Mouse (Mus musculus) MEL (cell line): ENCODE measurements around the gene Fam228b. TPM values are rescaled to one million over a fixed set of nuclear protein-coding genes. Genes with fewer than 3 reads are reported as not detected.
A peak's percentile ranks its signal among the peaks of the same experiment; 100 is the strongest.

Source experiments
- DNase-seq: peaks from one replicate; pipeline ENCODE4 v3.0.0; 2011; ENCODE audit warnings: low read depth, low spot score
- H3K27ac ChIP-seq: 2 replicates; pipeline ENCODE4 v1.5.1; 2012; ENCODE audit warnings: low read depth, mild to moderate bottlenecking, control low read depth, low read length, moderate library complexity; ENCODE audit not compliant: control insufficient read depth
- H3K27me3 ChIP-seq, 2 experiments: fragments of 150-350 bp in 1 of 2; sonication (generic) in 1 of 2; 2 replicates each; pipeline ENCODE4 v1.6.1; 2012; ENCODE audit warnings: low read length in 2 of 2, mild to moderate bottlenecking in 2 of 2, improper control_type of control experiment in 1 of 2, moderate library complexity in 1 of 2; ENCODE audit not compliant: insufficient read depth in 2 of 2, control insufficient read depth in 1 of 2
- H3K36me3 ChIP-seq, 2 experiments: 2 replicates each; pipeline ENCODE4 v1.6.1; 2012 to 2014; ENCODE audit warnings: low read length in 2 of 2, improper control_type of control experiment in 1 of 2, inconsistent platforms in 1 of 2, mild to moderate bottlenecking in 1 of 2; ENCODE audit not compliant: insufficient read depth in 2 of 2, control insufficient read depth in 1 of 2
- H3K4me1 ChIP-seq, 2 experiments: fragments of 150-350 bp in 1 of 2; sonication (generic) in 1 of 2; 2 replicates each; pipeline ENCODE4 v1.6.1; 2012; ENCODE audit warnings: low read length in 2 of 2, improper control_type of control experiment in 1 of 2, mild to moderate bottlenecking in 1 of 2; ENCODE audit not compliant: insufficient read depth in 2 of 2, control insufficient read depth in 1 of 2
- H3K4me3 ChIP-seq, 2 experiments: fragments of 150-350 bp in 1 of 2; sonication (generic) in 1 of 2; 2 replicates each; pipeline ENCODE4 v1.5.1; 2012; ENCODE audit warnings: low read depth in 2 of 2, low read length in 2 of 2, mild to moderate bottlenecking in 2 of 2, moderate library complexity in 2 of 2, control low read depth in 1 of 2, improper control_type of control experiment in 1 of 2; ENCODE audit not compliant: control insufficient read depth in 1 of 2, insufficient read depth in 1 of 2
- H3K79me2 ChIP-seq: 2 replicates; pipeline ENCODE4 v1.6.1; 2012; ENCODE audit warnings: mild to moderate bottlenecking, low read length, moderate library complexity; ENCODE audit not compliant: control insufficient read depth, poor library complexity, insufficient read depth
- H3K9ac ChIP-seq: 2 replicates; pipeline ENCODE4 v1.6.1; 2012; ENCODE audit warnings: low read depth, mild to moderate bottlenecking, control low read depth, low read length, moderate library complexity; ENCODE audit not compliant: control insufficient read depth, poor library complexity, severe bottlenecking
- H3K9me3 ChIP-seq: fragments of 150-350 bp; sonication (generic); replicated peaks from 2 replicates; pipeline ENCODE4 v1.6.1; 2012; ENCODE audit warnings: mild to moderate bottlenecking, low read length, improper control_type of control experiment, moderate library complexity; ENCODE audit not compliant: insufficient read depth
- BHLHE40 ChIP-seq: IDR thresholded peaks from 2 replicates; pipeline ENCODE4 v1.6.1; 2012; ENCODE audit warnings: low read depth, mild to moderate bottlenecking, inconsistent platforms, low read length, improper control_type of control experiment, borderline replicate concordance
- CHD1 ChIP-seq: IDR thresholded peaks from 2 replicates; pipeline ENCODE4 v1.6.1; 2012; ENCODE audit warnings: low read depth, mild to moderate bottlenecking, inconsistent platforms, low read length, improper control_type of control experiment
- CHD2 ChIP-seq: IDR thresholded peaks from 2 replicates; pipeline ENCODE4 v1.6.1; 2011; ENCODE audit warnings: low read length, improper control_type of control experiment
- CTCF ChIP-seq, 3 experiments: IDR thresholded peaks in 2 of 3; conservative IDR thresholded peaks in 1 of 3; 2 replicates each; pipeline ENCODE4 v1.5.1; 2011 to 2012; ENCODE audit warnings: low read length in 3 of 3, low read depth in 2 of 3, mild to moderate bottlenecking in 2 of 3, improper control_type of control experiment in 1 of 3, inconsistent platforms in 1 of 3, mixed read lengths in 1 of 3, moderate library complexity in 1 of 3; ENCODE audit not compliant: control insufficient read depth in 1 of 3, insufficient read depth in 1 of 3, poor library complexity in 1 of 3, severe bottlenecking in 1 of 3
- E2F4 ChIP-seq: IDR thresholded peaks from 2 replicates; pipeline ENCODE4 v1.6.1; 2011; ENCODE audit warnings: low read depth, low read length, improper control_type of control experiment, borderline replicate concordance
- ELF1 ChIP-seq: IDR thresholded peaks from 2 replicates; pipeline ENCODE4 v1.6.1; 2014; ENCODE audit warnings: low read depth, mild to moderate bottlenecking, inconsistent platforms, low read length, improper control_type of control experiment, moderate library complexity
- EP300 ChIP-seq, 2 experiments: IDR thresholded peaks; 2 replicates each; pipeline ENCODE4 v1.6.1; 2011; ENCODE audit warnings: improper control_type of control experiment in 2 of 2, low read length in 2 of 2, low read depth in 1 of 2, mild to moderate bottlenecking in 1 of 2
- ETS1 ChIP-seq: IDR thresholded peaks from 2 replicates; pipeline ENCODE4 v1.6.1; 2012; ENCODE audit warnings: low read depth, mild to moderate bottlenecking, inconsistent platforms, low read length, improper control_type of control experiment, moderate library complexity
- GABPA ChIP-seq: IDR thresholded peaks from 2 replicates; pipeline ENCODE4 v1.6.1; 2012; ENCODE audit warnings: low read depth, mild to moderate bottlenecking, inconsistent platforms, low read length, improper control_type of control experiment, moderate library complexity
- GATA1 ChIP-seq: IDR thresholded peaks from 2 replicates; pipeline ENCODE4 v1.6.1; 2011; ENCODE audit warnings: low read depth, low read length, improper control_type of control experiment
- HCFC1 ChIP-seq: IDR thresholded peaks from 2 replicates; pipeline ENCODE4 v1.6.1; 2012; ENCODE audit warnings: low read depth, mild to moderate bottlenecking, inconsistent platforms, low read length, improper control_type of control experiment, moderate library complexity
- JUND ChIP-seq: IDR thresholded peaks from 2 replicates; pipeline ENCODE4 v1.6.1; 2011; ENCODE audit warnings: low read depth, mild to moderate bottlenecking, improper control_type of control experiment, low read length
- KAT2A ChIP-seq: conservative IDR thresholded peaks from 2 replicates; pipeline ENCODE4 v1.6.1; 2012; ENCODE audit warnings: low read depth, low read length, improper control_type of control experiment, inconsistent platforms
- MAX ChIP-seq: IDR thresholded peaks from 2 replicates; pipeline ENCODE4 v1.6.1; 2011; ENCODE audit warnings: low read length, improper control_type of control experiment
- MAZ ChIP-seq: IDR thresholded peaks from 2 replicates; pipeline ENCODE4 v1.6.1; 2012; ENCODE audit warnings: low read depth, mild to moderate bottlenecking, inconsistent platforms, low read length, improper control_type of control experiment
- MEF2A ChIP-seq: IDR thresholded peaks from 2 replicates; pipeline ENCODE4 v1.6.1; 2014; ENCODE audit warnings: low read depth, mild to moderate bottlenecking, inconsistent platforms, low read length, improper control_type of control experiment; ENCODE audit not compliant: poor library complexity, insufficient replicate concordance, severe bottlenecking; ENCODE audit errors: extremely low read depth
- MXI1 ChIP-seq: IDR thresholded peaks from 2 replicates; pipeline ENCODE4 v1.6.1; 2011; ENCODE audit warnings: mild to moderate bottlenecking, low read depth, low read length, improper control_type of control experiment
- MYB ChIP-seq: IDR thresholded peaks from 2 replicates; pipeline ENCODE4 v1.6.1; 2011; ENCODE audit warnings: mild to moderate bottlenecking, low read depth, low read length, improper control_type of control experiment
- MYC ChIP-seq: IDR thresholded peaks from 2 replicates; pipeline ENCODE4 v1.6.1; 2011; ENCODE audit warnings: low read depth, mild to moderate bottlenecking, low read length, improper control_type of control experiment, moderate library complexity
- NELFE ChIP-seq: IDR thresholded peaks from 2 replicates; pipeline ENCODE4 v1.6.1; 2011; ENCODE audit warnings: low read depth, low read length, improper control_type of control experiment
- NRF1 ChIP-seq: IDR thresholded peaks from 2 replicates; pipeline ENCODE4 v1.6.1; 2014; ENCODE audit warnings: low read depth, mild to moderate bottlenecking, inconsistent platforms, low read length, improper control_type of control experiment, moderate library complexity; ENCODE audit not compliant: poor library complexity, insufficient read depth, severe bottlenecking
- POLR2A ChIP-seq, 2 experiments: IDR thresholded peaks; 2 replicates each; pipeline ENCODE4 v1.6.1; 2011 to 2012; ENCODE audit warnings: low read length in 2 of 2, mild to moderate bottlenecking in 2 of 2, control low read depth in 1 of 2, improper control_type of control experiment in 1 of 2, low read depth in 1 of 2, moderate library complexity in 1 of 2; ENCODE audit not compliant: control insufficient read depth in 1 of 2, insufficient read depth in 1 of 2, poor library complexity in 1 of 2
- POLR2AphosphoS2 ChIP-seq: IDR thresholded peaks from 2 replicates; pipeline ENCODE4 v1.6.1; 2011; ENCODE audit warnings: low read length, improper control_type of control experiment
- RAD21 ChIP-seq: IDR thresholded peaks from 2 replicates; pipeline ENCODE4 v1.6.1; 2011; ENCODE audit warnings: mild to moderate bottlenecking, low read depth, low read length, improper control_type of control experiment
- RCOR1 ChIP-seq: IDR thresholded peaks from 2 replicates; pipeline ENCODE4 v1.6.1; 2012; ENCODE audit warnings: low read depth, mild to moderate bottlenecking, inconsistent platforms, low read length, improper control_type of control experiment
- SIN3A ChIP-seq: IDR thresholded peaks from 2 replicates; pipeline ENCODE4 v1.6.1; 2012; ENCODE audit warnings: low read length, improper control_type of control experiment, inconsistent platforms
- SMC3 ChIP-seq: IDR thresholded peaks from 2 replicates; pipeline ENCODE4 v1.6.1; 2011; ENCODE audit warnings: low read depth, low read length, improper control_type of control experiment
- TAL1 ChIP-seq: IDR thresholded peaks from 2 replicates; pipeline ENCODE4 v1.6.1; 2012; ENCODE audit warnings: mild to moderate bottlenecking, inconsistent platforms, low read length, moderate library complexity, mixed read lengths
- TBP ChIP-seq: IDR thresholded peaks from 2 replicates; pipeline ENCODE4 v1.8.0; 2011; ENCODE audit warnings: low read depth, low read length, improper control_type of control experiment
- TCF12 ChIP-seq: IDR thresholded peaks from 2 replicates; pipeline ENCODE4 v1.6.1; 2014; ENCODE audit warnings: low read depth, mild to moderate bottlenecking, inconsistent platforms, low read length, improper control_type of control experiment, moderate library complexity
- UBTF ChIP-seq: IDR thresholded peaks from 2 replicates; pipeline ENCODE4 v1.6.1; 2012; ENCODE audit warnings: low read depth, mild to moderate bottlenecking, inconsistent platforms, low read length, improper control_type of control experiment, moderate library complexity, borderline replicate concordance; ENCODE audit not compliant: insufficient read depth
- USF1 ChIP-seq: IDR thresholded peaks from 2 replicates; pipeline ENCODE4 v1.6.1; 2014; ENCODE audit warnings: low read depth, mild to moderate bottlenecking, inconsistent platforms, low read length, improper control_type of control experiment, moderate library complexity
- USF2 ChIP-seq, 2 experiments: IDR thresholded peaks; 2 replicates each; pipeline ENCODE4 v1.6.1; 2011 to 2012; ENCODE audit warnings: improper control_type of control experiment in 2 of 2, low read length in 2 of 2, borderline replicate concordance in 1 of 2, inconsistent platforms in 1 of 2, low read depth in 1 of 2, mild to moderate bottlenecking in 1 of 2; ENCODE audit not compliant: insufficient read depth in 1 of 2
- ZC3H11A ChIP-seq: IDR thresholded peaks from 2 replicates; pipeline ENCODE4 v1.6.1; 2012; ENCODE audit warnings: low read depth, mild to moderate bottlenecking, inconsistent platforms, low read length, improper control_type of control experiment
- ZKSCAN1 ChIP-seq: IDR thresholded peaks from 2 replicates; pipeline ENCODE4 v1.6.1; 2012; ENCODE audit warnings: low read depth, mild to moderate bottlenecking, inconsistent platforms, low read length, improper control_type of control experiment, moderate library complexity
- ZMIZ1 ChIP-seq: IDR thresholded peaks from 2 replicates; pipeline ENCODE4 v1.6.1; 2012; ENCODE audit warnings: low read depth, mild to moderate bottlenecking, inconsistent platforms, low read length, improper control_type of control experiment, moderate library complexity
- ZNF384 ChIP-seq: IDR thresholded peaks from 2 replicates; pipeline ENCODE4 v1.6.1; 2012; ENCODE audit warnings: low read depth, mild to moderate bottlenecking, inconsistent platforms, low read length, improper control_type of control experiment
- polyA plus RNA-seq, 2 experiments: library from polyadenylated mRNA; stranded (reverse) in 1 of 2; unstranded in 1 of 2; fragments of >175 nt in 1 of 2; fragments of >200 nt in 1 of 2; gene quantifications; 2 replicates each; pipeline versions ENCODE4 v1.2.1 to v1.2.4; 2012; ENCODE audit warnings: low replicate concordance in 2 of 2, low read depth in 1 of 2; ENCODE audit not compliant: insufficient read length in 2 of 2, insufficient read depth in 1 of 2, missing spikeins in 1 of 2
- total RNA-seq: library from RNA; depleted of rRNA; stranded (reverse); fragments of 300-350 nt; gene quantifications from 2 replicates; pipeline ENCODE4 v1.2.3, GENCODE M21; 2012

The Fam228b gene
- total and polyA plus RNA-seq, 3 experiments: 4.0 to 5.3 TPM; not detected in 1

GRCm38 (mm10) chr12:4719066-4719761 is 49.9 kb downstream of the Fam228b start:
- no peaks in the 10 kb centered on the region for H3K27me3 ChIP-seq
- H3K4me3 ChIP-seq: peak overlapping the region; percentile 63 to 92
- H3K9ac ChIP-seq: peak overlapping the region; percentile 66
- H3K9me3 ChIP-seq: no peaks in the 10 kb centered on the region
- no peaks in the 10 kb centered on the region for H3K79me2 ChIP-seq
- H3K36me3 ChIP-seq: peaks cover 0 to 16% of the 10 kb centered on the region in 2 experiments; a peak in 2 of 4 replicates
- peaks cover 12 to 25% of the 10 kb centered on the region in 2 experiments for H3K4me1 ChIP-seq
- peak overlapping the region; percentile 86 for H3K27ac ChIP-seq
- DNase-seq: peak; percentile 79
- TF ChIP-seq MXI1 (no peak), MAX (no peak), SMC3 (peak; percentile 17; the same call in 1 of the 2 replicates), POLR2A (IDR thresholded peaks at IDR 0.05; ENCODE audit: control insufficient read depth in 1 of 2, insufficient read depth in 1 of 2, low read depth in 1 of 2, low read length in 2 of 2, poor library complexity in 1 of 2) (no peak), TBP (no peak), EP300 (IDR thresholded peaks at IDR 0.05; ENCODE audit: low read depth in 1 of 2, low read length in 2 of 2) (peak; percentile 27 to 39; a peak in 2 of 4 replicates), RAD21 (no peak), NRF1 (no peak), E2F4 (no peak), ELF1 (no peak), USF1 (no peak), SIN3A (no peak; the same call in 1 of the 2 replicates), ZC3H11A (no peak), NELFE (no peak), MYC (no peak), TAL1 (0 out of 2 replicates have a peak, but pooled peaks have one; percentile 6), MYB (no peak), GABPA (no peak), ZKSCAN1 (no peak), BHLHE40 (no peak), USF2 (IDR thresholded peaks at IDR 0.05; ENCODE audit: borderline replicate concordance in 1 of 2, insufficient read depth in 1 of 2, low read depth in 1 of 2, low read length in 2 of 2) (no peak), ZMIZ1 (peak; percentile 74), KAT2A (no peak), HCFC1 (no peak), TCF12 (no peak), JUND (no peak), RCOR1 (no peak), POLR2AphosphoS2 (no peak), ZNF384 (no peak), CHD1 (0 out of 2 replicates have a peak, but pooled peaks have one; percentile 27), MEF2A (no peak), GATA1 (peak; percentile 55), ETS1 (peak; percentile 39; the same call in 1 of the 2 replicates), UBTF (no peak), MAZ (no peak), CHD2 (no peak), CTCF (IDR thresholded peaks at IDR 0.05 in 2 of 3, conservative IDR thresholded peaks at IDR 0.05 in 1 of 3; ENCODE audit: control insufficient read depth in 1 of 3, insufficient read depth in 1 of 3, low read depth in 2 of 3, low read length in 3 of 3, poor library complexity in 1 of 3, severe bottlenecking in 1 of 3) (no peak)
